Mouse (Mus musculus) lung, postnatal 14 days (tissue): Measurements from ENCODE around the gene Rasgrp2.

Source experiments
- DNase-seq: peaks from one replicate; pipeline ENCODE4 v3.0.0; 2021

Rasgrp2 gene

DNA sequence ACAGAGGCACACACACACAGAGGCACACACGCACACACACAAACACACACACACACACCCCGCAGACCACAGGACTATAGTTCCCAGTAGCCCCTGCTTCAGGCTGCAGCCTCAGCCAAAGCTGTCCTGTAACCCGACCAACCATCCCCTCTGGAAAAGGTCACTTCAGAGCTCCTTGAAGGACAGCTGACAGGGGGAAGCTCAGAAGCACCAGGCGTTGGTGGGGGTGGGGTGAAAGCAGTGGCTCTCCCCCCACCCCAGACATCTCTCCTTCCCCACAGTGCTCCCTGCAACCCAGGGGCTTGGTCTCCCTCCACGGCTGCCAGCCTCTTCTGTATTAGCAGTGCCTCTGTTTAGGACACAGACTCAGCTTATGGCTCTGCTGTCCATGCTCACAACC, 15.7 kb upstream of the Rasgrp2 start:
- no peak for DNase-seq

DNA sequence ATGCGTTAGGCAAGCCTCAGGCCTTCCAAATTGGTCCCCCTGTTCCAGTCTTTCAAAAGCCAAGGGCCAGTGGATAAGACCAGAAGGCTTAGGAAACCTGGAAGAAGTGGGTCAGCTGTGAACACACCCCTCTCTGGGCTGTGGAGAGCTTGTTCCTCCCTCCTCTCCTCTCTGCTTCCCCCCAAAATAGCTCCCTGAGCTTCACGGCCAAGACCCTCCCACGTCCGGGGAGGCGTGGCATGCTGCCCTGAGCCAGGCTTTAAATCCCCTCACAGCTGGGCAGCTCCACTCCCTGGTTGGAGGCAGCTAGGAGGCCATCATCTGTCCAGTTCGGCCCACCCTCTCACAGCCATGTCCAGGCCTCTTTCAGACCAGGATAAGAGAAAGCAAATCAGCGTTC, 15.0 kb upstream of the Rasgrp2 start, which contains the start of gene Pygm:
Gene Pygm, plus strand, starts transcription at position 272 of the 400 bp plus-strand sequence.
- DNase-seq, result peak; percentile 78

DNA sequence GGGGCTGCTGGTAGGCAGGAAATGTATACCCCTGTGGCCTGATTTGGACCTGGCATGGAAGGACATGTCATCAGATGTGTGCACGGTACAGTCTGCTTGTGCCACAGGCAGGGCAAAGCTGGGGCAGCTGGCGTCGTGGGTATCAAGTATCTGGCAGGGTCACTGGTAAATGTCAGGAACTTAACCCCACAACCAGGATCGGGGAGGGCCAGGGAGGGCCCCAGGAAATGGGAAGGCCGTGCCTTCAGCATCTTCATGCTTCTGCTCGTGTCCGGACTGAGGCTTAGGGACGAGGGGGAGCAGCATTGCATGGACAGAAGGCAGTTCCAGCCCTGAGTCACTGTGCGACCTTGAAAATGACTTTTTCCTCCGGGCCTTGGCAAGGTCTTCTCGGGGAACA, 14.2 kb upstream of the Rasgrp2 start:
- no peak for DNase-seq

DNA sequence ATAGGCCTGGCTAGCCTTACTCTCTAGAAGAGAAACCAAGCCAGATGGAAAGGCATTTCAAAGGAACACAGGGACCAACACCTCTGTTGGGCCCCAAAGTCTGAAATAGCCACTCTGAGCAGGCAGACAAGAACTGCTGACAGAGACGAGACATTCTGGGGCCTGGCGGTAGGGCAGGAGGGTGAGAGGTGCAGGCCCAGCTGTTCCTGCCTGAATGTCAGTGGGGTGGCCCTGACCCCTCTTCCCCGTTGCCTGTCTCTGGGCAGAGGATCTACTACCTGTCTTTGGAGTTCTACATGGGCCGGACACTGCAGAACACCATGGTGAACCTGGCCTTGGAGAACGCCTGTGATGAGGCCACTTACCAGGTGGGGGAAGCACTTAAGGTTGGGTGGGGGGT, 13.7 kb upstream of the Rasgrp2 start:
- no peak for DNase-seq

DNA sequence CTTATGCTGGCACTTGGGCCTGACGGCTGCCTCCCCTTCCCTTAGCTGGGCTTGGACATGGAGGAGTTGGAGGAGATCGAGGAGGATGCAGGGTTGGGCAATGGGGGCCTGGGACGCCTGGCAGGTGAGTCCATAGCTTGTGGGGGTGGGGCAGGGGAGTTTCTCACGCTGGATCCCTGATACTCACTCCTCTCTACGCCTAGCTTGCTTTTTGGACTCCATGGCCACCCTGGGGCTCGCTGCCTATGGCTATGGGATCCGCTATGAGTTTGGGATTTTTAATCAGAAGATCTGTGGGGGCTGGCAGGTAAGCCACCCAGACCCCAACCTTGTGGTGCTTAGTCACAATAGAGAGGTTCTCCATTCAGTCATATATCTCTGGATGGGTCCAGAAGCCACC, 13.3 kb upstream of the Rasgrp2 start:
- no peak for DNase-seq

DNA sequence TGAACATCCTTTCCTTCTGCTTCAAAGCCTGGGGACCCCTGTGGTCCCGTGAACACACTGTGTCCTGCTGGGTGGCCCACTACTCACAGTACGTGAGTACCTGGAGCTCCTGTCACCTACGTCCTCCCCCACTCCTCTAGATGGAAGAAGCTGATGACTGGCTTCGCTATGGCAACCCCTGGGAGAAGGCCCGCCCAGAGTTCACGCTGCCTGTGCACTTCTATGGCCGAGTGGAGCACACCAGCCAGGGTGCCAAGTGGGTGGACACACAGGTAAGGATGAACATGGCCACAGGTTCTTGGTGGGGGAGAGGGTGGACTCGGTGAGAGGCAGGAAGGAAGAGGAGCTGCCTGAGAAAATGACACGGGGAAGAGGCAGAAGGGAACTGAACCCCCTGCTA, 12.9 kb upstream of the Rasgrp2 start:
- no peak for DNase-seq

DNA sequence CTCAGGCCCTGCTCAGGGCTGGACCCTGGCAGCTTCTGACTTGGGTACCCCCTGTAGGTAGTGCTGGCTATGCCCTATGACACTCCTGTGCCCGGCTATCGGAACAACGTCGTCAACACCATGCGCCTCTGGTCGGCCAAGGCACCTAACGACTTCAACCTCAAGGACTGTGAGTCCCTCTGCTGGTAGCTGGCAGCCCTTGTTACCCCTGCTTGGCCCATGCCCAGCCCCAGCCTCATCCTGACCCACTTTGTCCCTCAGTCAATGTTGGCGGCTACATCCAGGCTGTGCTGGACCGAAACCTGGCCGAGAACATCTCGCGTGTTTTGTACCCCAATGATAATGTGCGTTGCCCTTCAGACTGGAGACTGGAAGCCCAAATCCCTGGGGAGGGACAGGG, 11.1 kb upstream of the Rasgrp2 start:
- DNase-seq, result no peak

DNA sequence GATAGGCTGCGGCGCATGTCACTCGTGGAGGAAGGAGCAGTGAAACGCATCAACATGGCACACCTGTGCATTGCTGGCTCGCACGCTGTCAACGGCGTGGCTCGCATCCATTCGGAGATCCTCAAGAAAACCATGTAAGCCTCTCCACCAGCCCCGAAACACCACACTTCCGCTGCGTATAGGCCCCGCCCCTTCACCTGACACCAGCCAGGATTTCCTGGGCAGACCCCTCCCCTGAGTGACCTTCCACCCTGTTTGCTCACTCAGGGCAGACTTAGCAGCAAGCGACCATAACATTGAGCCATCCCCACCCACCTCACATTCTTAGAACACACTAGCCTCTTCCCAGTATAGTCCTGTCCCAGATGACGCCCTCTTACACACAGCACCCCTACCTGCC, 9.3 kb upstream of the Rasgrp2 start:
- no peak for DNase-seq

DNA sequence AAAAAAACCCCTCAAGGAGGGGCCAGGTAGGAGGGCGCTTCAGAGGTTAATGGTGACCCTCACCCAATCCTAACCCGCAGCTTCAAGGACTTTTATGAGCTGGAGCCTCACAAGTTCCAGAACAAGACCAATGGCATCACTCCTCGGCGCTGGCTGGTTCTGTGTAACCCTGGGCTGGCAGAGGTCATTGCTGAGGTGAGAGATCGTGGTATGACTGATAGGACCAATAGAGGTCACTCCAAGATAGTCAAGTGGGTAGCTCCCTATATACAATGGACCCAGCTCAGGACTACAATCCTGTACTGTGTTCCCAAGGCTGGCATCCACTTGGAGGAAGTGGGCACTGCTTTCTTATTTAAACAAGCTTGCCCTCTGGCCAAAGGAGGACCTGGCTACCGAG, 8.9 kb upstream of the Rasgrp2 start:
- DNase-seq, result no peak

DNA sequence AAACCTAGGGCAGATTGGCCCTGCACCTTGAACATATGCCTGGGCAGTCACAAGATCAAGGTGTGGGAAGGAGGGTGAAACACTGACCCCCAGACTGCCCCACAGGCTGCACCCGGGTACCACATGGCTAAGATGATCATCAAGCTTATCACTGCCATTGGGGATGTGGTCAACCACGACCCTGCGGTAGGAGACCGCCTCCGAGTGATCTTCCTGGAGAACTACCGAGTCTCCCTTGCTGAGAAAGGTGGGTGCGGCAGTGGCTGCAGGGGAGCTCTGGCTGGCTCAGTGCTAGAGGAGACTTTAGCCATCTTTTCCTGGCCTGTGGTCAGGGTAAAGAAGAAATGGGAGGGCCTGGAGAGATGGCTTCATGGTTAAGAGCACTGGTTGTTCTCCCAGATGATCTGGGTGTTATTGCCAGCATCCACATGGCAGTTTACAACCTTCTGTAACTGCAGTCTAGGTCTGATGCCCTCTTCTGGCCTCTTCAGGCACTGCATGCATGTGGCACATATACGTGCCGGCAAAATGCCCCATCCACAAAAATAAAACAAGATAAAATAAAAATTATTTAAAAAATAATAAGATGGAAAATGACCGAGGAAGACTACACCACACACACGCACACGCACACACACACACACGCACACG, 6.3 kb upstream of the Rasgrp2 start:
- no peak for DNase-seq

DNA sequence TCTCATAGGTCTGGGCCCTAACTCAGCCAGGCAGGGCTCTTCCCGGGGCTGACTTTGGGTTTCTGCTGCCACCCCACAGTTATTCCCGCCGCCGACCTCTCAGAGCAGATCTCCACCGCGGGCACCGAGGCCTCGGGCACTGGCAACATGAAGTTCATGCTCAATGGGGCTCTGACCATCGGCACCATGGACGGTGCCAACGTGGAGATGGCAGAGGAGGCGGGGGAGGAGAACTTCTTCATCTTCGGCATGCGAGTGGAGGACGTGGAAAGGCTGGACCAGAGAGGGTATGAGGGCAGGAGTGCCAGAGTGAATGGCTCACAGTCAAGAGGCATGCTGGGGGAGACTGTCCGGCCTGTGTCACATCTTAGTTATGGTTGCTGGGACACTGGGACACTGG, 5.5 kb upstream of the Rasgrp2 start:
- no peak for DNase-seq

DNA sequence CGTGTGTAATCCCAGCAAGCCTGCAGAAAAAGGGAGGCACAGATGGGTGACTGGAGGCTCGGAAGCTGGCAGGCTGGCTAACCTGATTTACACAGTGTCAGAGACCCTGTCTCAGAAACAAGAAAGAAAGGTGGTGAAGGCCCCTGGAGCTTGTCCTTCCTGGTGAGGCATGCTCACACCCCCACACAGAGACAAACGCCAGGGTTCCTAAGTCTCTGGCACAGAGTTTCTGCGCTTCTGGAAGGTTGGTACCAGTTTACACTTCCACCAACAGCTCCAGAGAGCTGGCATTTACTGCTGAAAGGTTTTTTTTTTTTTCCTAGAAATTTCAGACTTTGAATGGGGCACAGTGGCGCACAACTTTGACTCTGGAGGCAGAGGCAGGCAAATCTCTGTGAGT, 2.9 kb upstream of the Rasgrp2 start:
- DNase-seq, result no peak

DNA sequence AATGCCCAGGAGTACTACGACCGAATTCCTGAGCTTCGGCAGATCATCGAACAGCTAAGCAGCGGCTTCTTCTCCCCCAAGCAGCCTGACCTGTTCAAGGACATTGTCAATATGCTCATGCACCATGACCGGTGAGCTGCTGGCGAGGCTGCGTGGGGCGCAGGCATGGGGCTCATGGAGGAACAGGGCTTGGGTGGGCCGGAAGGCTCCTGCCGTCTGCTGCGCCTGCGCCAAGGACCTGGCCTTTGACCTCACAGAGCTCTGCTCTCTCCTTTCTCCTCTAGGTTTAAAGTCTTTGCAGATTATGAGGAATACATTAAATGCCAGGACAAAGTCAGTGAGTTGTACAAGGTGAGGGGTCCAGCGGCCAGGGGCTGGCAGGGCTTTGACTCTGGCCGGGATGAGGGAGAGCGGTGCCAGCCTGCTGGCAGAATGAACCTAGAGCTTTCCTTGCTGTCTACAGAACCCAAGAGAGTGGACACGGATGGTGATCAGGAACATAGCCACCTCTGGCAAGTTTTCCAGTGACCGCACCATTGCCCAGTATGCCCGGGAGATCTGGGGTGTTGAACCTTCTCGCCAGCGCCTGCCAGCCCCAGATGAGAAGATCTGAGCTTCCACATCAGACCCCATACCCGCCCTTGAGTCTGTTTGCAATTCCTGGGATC, 1.4 kb upstream of the Rasgrp2 start:
- no peak for DNase-seq

DNA sequence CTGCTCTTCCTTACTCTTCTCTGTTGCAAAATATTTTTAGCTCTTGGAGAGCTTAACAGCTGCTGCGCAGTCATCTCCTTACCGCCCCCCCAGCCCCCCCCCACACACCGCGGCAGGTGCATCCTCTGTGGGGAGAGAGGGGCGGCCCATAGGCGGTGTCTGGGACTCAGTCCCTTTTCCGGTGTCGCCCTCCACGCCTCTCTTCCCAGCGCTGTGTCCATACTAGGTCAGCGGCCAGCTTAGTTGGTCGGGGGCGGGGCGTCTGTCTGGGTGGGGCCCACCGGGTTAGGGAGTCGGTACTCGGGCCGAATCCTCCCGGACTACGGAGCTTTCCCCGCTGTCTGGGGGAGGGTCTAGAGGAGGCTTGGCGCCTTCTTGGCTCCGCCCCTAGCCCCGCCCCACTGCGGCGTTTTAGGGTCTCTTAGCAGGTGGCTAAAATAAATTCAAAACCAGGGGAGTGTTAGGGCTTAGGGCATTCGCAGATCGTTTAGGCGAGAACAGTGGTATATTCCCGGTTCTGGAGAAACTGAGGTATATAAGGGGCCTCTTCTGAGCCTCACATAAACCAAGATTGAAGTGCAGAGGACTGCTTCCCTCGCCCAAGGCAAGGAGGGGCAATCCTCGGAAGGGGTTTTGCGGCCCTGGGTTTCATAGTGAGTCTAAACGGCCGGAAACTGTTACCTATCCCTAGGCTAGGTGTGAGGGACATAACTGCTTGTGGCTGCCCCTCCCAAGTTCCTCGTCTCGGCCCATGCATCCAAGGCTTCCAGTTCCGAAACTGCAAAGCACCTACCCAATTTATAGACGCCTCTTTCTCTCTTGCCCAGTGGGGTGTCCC, 474 bp upstream of the Rasgrp2 start:
- peak; percentile 82 for DNase-seq

DNA sequence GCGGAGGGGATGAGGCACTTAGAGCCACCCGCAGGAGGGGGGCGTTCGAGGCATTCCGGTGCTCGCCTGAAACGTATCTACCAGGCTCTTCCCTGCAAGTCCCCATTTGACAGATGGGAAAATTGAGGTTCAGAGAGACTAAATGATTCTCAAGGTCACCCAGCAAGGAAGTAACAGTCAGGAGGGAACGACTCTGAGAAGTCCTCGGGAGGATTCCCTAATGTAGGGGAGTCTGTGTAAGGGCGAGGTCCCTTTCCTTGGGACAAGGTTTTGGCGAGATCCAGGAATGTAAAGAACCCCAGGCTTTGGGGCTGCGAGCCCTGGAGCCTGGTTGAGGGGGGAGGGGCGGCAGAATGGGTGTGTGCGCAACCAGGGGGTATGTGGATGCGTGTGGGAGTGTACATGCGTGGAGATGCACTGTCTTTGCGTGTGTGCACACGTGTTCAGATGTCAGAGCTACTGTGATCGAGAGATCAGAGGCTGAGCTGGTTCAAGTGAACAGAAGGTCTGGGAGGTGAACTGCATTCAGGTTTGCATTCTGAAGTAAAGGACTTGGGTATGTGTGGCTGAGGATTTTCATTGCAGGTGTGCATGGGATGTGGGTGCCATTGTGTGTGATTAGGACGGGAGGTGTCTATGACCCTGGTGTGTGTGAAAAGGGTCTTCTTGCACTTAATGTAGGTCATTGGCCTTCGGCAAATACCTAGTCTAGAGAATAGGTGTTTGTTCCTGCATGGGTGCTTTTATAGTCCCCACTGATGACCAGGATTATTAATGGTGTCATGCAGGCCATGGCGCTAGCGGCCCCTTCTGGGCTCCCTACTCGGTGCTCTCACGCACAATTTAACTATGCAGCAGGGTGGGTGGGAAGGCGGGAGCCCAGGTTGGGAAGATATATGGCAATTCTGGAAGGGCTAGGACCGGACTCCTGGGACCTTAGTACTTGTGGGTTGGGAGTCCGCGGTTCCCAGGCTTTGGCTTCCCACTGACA, 1.3 kb downstream of the Rasgrp2 start:
- DNase-seq, result peak; percentile 23

DNA sequence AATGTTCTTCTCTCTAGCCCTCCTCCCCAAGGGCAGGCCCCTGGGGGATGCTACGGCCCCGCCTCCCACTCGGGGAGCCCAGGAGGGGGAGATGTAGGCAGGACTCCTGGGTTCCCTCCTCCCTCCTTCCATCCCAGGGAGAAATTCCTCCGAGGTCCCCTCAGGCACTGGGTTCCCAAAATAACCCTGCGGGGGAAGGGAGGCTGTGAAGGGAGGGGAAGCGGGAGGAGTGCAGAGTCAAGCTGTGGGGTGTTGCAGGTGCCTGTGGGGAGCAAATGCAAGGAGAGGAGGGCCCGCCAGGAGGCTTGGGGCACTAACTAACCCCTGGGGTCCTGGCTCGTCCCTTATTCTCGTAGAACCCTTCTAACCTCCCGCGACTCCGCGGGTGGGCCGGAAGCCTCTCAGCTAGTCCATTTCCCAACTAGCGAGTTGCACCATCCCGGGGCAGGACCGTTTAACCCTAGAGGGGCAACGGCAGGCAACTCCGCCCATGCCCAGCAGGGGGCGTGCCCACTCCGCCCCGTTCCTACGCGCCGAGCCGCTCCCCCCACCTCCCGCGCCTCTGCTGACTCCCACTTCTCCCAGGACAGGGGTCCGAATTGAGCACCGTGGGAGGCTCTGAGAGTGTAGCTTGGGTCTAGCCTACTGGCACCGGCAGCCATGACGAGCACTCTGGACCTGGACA, 2.1 kb downstream of the Rasgrp2 start:
- DNase-seq, result peak; percentile 93

DNA sequence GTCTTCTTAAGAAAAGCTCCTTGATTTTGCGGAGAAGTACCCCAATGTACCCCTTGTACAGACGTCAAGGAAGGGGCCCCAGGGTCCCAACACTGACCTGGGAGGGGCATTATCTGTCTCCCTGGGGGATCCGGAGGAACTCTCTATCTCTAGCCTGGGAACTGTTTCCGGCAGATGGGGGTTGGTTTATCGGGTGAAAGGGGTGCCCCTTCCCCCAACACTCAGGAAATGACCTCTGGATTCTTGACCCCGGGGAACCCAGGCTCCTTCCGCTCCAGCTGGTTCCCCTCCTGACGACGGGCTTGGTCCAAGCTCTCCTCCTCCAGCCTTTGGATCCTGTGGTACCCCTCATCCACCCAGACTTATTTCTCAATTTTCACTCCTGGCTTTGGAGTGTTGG, 2.8 kb downstream of the Rasgrp2 start:
- DNase-seq, result peak; percentile 50

DNA sequence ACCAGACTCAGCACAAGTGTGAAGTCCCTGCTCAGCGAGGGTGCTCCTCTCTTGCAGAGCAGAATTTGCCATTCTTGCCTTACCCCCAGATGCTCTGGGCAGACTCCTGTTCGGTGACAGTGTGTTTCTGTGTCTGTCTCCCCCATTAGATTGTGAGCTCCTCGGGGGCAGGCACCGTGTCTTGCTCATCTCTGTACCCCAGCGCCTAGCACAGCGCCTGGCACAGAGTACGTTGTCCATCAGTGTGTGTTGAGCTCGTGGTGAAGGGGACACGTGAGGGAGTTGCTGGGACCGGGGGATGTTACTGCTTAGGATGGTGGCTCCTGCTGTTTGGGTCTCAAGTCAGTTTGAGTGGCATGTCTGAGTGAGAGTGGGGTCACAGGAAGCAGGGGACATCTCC, 4.7 kb downstream of the Rasgrp2 start:
- no peak for DNase-seq

DNA sequence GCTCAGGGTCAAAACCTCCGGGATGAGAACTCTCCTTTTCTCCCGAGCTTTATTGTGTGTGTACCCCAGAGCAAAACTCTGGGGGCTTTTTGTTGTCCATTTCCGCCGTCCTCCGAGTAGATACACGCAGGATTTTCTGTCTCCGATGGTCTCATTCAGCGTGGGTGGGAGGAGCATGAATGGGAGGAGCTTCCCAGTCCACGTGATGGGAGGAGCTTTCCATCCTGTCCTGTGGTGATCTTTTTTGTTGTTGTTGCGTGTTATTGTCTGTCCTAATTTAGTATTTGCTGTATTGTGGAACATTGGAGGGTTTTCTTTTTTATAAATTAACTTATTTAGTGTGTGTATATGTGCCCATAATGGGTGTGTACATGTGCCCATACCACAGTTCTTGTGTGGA, 6.3 kb downstream of the Rasgrp2 start:
- DNase-seq, result no peak

DNA sequence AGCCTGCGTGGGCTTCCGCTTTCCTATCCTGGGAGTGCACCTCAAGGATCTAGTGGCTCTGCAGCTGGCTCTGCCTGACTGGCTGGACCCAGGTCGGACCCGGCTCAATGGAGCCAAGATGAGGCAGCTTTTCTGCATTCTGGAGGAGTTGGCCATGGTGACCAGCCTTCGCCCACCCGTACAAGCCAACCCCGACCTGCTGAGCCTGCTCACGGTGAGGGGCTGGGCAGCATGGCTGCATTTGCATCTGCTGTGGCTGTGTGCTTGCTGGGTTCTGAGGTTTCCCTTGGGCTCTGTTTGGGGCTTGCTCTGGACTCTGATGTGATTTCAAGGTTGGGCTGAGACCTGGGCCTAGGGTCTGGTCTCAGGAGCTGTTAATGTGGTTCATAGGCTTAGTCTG, 8.0 kb downstream of the Rasgrp2 start:
- DNase-seq, result no peak

DNA sequence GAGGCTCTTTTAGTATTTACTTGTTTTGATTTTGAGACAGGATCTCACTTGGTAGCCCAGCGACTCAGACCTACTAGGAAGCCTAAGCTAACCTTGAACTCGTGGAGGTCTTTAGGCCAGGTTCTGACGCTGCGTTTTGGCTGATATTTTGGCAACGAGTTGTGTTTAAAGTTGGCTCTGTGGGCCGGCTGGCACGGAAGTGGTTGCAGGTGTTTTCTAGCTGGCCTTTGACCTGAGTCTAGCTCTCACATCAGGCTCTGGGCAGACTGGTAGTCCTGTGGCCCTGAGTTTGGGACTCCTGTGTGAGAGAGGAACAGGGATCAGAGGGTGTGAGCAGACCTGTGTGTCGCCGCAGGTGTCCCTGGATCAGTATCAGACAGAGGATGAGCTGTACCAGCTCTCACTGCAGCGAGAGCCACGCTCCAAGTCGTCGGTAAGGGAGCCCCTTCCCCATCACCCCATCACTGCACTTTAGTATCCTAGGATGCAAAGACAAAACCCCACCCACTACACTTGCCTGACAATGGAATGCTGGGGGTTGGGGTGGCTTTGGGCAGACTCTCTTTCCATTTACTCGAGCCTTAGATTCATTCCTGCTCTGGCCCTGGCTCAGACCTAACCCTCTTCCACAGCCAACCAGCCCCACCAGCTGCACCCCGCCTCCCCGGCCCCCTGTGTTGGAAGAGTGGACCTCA, 8.8 kb downstream of the Rasgrp2 start:
- DNase-seq, result no peak

DNA sequence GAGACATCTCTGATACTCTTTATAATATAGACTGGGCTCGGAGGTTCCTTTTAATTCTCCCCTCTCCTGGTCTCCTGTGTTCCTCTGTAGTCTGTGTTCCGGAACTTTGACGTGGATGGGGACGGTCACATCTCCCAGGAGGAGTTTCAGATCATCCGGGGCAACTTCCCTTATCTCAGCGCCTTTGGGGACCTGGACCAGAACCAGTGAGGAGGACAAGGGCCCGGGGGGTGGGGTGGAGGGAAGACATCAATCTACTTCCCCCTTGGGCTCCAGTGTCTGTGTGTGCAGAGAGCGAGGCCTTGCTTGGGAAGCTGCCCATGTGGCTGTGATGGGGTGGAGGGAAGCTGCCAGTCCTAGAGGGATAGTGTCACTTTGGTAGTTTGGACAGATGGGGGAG, 9.6 kb downstream of the Rasgrp2 start:
- no peak for DNase-seq
